Mouse (Mus musculus): ENCODE data around the gene Metap1d.

The Metap1d gene

DNA sequence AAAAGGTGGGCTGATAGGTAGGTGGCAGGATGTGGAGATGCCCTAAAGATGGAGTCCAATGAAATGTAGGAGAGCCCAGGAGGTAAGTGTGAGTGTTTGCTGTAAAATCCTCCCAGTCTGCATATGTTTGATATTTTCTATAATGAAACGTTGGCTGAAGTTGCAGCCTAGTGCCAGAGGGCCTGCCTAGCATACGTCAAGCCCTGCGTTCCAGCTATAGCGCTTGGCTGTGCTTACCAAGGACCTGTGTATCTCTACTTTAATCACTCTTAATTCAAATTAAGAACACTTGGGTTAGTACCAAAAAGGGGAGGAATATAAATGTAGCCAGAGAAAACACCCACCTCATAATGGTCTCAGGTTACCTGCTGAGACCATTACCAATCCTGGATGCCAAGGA lies 22.7 kb downstream of the Metap1d start:
- no peak for DNase-seq

DNA sequence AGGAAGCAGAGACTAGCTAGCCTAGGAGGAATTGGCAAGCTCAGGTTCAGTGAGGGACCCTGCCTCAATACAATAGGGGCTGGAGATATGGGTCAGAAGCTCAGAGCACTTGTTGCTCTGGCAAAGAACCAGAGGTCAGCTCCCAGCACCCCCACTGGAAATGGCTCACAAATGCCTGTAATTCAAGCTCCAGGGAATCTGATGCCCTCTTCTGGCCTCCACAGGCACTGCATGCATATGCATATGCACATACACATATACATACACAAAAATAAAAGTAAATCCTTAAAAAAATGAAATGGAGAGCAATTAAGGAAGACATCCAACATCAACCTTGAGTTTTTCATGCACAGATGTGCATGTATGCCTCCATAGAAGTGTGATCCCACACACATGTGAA lies 24.7 kb downstream of the Metap1d start:
- DNase-seq, result no peak

DNA sequence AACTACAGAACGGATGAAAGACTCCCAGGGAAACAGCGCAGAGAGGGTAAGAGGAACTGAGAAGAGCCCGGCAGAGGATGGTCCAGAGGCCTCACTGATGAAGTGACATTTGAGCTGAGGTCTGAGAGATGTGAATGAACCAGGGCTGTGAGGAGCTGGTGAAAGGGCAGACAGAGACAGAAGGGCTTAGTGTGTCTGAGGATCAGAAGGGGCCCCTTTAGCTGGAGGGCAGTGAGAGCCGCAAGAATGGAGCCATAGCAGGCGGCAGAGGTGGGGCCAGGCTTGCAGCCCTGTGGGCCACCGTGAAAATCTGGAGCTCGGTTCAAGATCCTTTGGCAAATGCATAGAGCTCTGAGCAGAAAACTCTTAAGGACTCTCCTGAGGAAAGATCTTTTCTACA lies 26.8 kb downstream of the Metap1d start:
- DNase-seq, result peak; percentile 68

DNA sequence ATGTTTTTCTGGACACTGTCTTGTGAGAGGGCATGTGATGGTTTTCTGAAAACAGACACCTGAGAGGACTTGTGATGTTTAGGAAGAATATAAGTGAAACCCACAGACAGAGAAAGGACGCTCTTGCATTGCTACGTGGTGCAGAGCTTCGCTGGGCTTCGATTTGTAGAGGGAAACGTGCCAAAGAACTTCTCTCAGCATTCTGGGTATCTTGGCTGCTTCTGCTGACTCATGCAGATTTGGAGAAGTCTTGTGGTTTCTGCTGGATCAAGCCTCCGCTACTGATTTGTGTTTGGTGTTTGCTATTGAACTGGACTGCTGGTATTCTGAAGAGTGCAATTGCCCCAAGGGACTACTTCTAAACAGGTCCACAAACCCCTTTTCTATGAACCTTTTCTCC lies 28.7 kb downstream of the Metap1d start:
- no peak for DNase-seq

DNA sequence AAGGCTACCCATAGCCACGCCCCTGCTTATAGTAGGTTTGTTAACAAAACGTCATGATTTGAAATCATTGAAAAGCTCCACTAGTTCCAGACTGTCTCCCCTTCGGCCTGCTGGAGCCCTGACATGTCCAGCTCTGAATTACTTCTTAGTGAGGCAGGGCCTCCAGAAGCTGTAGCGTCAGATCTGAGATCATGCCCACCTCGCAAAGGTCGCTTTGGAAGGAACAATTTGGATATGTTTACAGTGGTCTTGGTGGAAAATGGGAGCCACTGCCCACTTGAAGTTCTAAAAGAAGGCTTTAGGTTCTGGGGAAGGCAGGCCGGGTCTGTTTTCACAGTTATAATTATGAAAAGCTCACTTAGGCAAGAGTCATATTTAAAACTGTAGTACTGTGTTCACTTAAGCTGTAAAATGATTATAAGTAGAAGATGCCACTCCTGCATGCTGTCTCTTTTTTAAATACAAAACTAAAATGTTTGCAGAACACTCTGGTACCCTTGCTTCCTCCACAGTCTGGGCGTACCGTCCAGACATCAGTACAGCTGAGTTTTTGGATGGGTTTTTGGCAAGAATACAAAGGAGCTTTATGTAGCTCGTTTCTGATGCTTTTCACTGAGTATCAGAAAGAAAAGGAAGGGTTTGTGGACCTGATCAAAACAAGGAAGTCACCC lies 30.1 kb downstream of the Metap1d start:
- no peak for DNase-seq

DNA sequence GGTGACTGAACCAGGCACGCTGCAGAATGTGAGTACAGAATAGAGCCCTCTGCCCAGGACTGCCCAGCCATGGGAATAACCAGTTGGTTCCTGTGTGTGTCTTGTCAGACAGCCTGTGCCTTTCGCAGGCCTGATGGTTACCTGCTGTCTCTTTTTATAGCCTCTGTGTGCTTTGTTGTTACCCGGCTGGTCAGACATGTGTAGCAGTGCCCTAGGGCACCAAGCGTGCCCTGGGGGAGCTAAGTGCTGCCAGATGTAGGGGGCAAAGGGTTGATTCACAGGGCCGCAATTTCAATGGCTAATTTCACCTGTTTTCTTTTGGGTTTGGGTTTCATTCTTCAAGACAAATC lies 30.6 kb downstream of the Metap1d start:
- no peak for DNase-seq

DNA sequence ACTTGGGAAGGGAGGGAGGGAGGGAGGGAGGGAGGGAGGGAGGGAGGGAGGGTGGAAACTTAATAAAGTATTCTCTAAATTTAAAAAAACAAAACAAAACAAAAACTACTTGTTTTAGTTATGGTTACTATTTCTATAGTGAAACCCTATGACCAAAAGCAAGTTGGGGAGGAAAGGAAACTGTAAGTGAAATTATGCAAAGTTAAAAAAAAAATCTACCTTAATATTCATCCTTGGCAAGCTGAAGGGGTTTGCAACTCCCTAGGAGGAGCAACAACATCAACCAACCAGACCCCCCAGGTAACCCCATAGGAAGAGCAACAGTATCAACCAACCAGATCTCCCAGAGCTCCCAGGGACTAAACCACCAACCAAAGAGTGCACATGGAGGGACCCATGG lies 38.2 kb downstream of the Metap1d start:
- no peak for DNase-seq

DNA sequence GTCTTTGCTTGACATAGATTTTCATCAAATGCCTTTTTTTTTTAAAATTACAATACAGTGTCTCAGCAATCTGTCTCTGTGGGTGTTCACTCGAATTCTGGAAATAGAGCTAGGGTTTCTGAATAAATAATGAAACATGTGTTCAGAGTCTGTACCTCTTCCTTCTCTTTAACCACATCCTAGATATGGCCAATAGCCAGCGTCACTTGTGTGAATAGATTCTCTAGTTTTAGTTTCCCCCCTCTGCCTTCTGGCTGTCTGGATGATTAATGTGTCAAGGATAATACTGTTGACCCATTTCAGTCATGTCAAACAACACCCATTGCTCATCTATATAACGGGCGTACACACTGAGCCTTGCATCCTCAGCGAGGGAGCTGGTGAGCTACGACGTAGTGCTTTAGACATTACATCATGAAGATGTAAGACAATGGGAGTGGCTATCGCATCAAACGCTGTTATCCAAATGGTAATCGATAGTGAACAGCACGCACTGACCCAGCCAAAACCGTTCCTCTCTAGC lies 40.1 kb downstream of the Metap1d start:
- DNase-seq, result no peak

DNA sequence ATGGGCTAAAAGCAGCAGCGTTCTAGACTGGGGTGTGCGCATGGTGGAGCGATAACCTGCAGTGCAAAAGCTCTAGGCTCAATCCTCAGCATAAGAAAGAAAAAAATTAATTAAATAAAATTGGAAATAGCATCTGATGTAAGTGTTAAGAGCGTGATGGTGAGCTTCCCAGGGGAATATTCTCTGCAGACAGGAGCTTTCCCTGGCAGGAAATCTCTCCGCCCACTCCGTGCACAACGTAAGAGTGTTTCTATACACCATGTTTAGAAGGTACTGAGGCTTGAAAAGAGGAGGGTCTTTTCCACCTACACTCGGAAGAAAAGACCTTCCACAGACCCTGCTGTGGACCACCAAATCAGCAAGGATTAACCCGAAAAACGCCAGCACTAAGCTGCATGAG lies 41.4 kb downstream of the Metap1d start:
- no peak for DNase-seq

DNA sequence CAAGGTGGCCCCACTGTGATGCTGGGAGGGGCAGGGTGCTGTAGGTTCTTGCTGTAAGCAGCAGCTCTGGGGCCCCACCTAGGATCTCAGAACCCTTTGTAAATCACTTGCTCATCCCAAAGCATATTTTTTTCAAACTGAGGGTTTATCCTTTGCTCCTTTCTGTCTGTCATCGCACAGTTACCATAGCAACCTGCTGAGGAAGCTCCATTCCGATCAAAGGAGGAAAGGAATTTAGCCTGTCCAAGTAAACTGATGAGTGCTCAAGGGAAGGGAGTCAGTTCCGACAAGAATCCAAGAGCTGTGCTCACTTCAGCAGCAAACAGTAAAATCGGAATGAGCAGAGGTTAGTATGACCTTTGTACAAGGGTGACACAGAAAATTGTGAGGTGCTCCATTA lies 41.9 kb downstream of the Metap1d start:
- DNase-seq, result no peak

DNA sequence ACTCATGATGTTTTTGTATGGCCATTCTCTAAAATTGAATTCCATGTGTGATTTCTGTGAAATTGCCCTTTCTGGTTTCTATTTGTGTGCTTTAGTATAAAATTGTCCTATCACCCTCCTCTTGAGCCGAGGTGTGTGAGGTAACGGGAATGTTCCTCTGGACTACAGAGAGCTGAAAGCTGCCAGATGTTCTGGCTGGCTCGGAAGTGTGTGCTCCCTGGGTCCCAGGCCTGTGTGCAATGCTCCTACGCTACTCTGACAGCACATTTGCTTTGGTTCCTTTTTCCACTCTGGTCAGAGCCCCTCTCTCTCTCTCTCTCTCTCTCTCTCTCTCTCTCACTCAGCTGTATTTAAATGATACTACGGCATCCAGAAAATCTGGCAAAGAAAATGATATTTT lies 44.1 kb downstream of the Metap1d start:
- no peak for DNase-seq

DNA sequence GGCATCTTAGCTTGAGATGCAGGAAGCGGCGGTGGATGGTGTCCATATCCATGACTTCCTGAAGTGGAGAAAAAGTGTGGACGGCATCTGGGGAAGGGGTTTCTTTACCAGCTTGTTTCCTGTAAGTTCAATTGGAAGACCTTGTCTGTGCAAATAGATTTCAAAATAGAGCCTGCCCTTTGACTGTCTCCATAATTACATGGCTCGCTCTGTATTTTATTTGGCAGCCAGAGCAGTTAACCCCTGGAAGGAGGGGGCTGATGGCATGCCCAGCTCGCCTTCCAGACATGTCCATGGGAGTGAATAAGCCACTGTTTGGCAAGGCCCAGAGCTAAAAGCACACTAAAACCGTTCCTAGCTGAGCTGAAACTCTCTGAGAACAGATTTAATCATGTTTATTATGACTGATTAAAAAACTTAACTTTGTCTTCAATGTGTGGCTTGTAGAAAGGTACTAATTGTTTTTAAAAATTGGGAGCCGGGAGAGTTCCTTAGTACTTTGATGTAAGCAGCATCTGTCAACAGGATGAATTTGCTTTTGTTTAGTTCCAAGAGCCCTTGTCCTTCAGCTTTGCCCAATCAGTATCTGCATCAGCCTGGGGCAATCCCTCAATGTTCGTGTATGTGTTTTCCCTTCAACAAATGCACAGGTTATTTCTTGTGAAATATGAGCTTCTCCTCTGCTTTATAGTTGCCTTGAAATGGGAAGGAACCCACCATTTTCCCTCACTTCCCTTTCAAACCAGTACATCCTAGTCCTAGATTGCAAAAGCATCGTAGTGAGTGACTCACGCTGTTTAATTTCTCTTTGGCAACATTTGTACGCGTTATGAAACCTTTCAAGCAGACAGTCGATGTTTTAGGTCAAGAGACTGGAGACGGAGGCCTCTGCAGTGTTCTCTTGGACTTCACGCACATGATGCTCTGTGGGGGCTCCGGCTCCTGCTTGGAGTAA lies 46.5 kb downstream of the Metap1d start:
- DNase-seq, result peak; percentile 33

DNA sequence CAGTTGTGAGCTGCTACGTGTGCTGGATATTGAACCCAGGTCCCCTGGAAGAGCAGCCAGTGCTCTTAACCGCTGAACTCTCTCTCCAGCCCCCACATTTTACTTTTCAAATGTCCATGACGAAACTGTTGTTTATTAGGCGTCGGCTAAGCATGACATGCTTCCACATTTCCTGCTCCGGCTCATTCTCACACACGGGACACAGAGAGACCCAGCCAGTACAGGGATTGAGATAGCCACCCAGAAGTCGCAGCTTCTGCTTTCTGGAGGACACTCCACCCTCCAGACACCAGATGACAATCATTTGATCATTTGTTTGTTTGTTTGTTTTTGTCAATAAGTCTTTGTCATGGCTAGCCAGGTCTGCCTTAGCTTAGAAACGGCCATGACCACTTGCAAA lies 51.8 kb downstream of the Metap1d start:
- no peak for DNase-seq

DNA sequence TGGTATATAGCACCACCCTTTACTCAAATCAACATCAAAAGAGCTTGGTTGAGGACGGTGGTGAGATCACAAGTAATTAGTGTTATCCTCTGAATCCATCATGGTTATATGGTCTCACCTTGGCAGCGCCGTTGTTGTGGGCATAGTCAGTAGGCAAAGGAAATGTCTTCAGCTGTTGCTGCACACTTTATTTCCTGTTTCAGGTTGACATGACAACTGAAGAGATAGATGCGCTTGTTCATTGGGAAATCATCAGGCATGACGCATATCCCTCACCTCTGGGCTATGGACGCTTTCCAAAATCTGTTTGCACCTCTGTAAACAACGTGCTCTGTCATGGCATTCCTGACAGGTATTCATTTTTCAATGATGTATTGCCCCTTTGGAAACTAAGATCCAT lies 58.1 kb downstream of the Metap1d start:
- DNase-seq, result no peak

DNA sequence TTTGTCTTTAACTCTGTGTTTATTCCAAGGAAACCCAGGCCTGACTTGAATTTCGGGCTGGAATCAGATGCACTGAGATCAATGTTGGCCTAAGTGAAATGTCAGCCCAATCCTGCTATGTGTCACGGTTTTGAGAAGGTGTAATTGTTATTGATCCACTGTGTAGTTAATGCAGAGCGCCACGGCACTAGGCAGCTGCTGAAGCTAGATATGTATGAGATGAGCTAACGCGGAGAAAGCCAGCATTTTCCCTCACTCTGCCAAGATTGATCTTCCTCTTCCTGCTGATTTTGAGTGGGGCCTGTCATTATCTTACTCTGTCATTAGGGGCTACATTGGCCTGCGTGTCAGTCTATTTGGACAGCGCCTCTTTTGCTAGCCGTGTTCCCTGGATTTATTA lies 59.2 kb downstream of the Metap1d start:
- DNase-seq, result no peak

DNA sequence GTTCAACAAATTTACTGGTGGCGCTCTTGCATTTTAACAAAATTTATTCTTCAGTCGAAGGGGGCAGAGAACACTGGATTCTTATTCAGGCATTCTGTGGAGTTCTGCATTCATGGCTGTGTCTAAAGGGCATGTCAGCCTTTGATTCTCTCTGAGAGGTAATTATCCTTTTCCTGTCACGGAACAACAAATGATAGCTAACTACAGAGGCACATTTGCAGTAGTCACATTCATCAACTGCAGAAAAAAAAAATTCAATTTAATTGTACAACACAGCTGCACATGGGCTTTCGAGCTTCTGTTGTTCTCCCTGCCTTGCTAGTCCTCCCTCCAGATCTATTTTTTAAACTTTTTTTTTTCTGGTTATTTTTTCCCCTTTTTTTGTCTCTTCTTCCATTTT lies 63.9 kb downstream of the Metap1d start:
- DNase-seq, result peak; percentile 41

DNA sequence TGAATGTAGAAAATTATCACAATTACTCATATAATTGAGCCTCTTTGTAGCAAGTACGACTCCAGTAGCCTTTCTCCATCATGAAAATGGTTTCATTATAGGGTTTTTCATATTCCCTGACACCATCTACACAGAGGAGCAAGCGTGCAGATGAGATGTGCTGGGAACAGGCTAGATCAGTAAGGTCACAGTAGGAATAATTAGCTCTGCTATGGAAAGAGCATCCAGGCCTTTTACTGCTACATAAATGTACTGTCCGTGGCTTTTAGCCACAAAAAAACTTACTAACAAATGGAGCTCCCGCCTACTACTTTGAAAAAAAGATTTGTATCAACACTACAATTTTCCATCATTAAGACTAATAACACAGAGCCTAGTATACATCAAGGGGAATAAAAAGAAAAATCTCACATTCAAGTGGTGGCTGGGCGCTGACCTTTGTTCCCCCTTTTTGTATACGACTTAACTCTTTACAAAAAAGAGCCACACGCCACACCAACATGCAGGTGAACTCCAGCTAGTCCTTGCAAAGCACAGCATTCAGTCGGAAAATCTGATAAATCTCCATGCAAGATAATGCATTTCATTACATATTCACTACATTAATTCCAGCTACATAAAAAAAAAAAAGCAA lies 64.5 kb downstream of the Metap1d start:
- no peak for DNase-seq

DNA sequence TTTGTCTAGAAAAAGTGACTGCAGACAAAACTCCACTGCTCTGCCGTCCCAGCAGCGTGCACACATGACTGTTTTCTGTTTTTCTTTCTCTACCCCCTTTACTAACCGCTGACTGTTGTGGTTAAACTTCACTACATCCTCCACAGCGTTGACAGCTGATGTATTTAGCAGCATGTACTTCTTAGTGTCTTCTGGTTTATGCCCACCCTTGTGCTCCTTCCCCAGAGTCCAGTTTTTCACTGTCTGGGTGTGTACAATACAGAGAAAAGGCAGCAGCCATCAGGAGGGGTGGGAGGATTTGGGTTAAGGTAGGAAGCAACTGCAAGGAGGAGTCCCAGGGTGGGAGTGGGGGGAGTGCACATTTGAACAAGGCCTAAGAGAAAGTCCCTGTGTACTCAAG lies 69.8 kb downstream of the Metap1d start:
- DNase-seq, result no peak

DNA sequence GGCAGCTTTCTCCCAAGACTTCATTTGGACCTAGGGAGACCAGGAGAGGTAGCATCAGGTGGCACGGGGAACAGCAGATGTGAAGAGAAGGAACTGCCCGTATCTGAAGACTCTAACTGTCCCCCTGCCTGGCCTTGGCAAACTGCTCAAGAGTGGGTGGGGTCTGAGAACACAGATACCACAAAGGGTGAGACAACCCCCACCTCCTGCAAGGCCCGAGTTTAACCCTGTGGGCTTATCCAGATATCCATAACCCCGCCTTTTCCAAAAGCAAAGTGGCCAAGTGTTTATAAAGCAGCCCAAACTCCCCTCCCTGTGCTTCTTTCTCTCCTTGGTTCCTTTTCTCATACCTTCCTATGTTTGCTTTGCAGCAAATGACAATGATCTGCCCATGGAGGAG lies 70.4 kb downstream of the Metap1d start:
- no peak for DNase-seq

DNA sequence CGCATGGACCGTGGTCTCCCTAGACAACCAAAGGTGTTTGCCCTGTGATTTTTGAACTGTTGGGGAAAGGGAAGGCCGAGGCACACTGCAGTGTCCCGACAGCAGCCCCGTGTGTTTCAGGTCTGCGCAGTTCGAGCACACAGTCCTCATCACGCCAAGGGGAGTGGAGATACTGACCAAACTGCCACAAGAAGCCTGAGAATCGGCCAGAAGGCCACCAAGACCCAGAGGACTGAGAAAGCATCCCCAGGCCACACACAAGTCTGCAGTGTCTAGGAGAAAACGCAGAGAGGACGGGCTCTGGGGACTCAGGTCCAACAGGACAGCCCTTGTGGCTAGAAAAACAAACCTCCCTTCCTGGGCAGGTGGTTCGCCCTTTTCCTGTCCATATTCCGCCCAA lies 71.7 kb downstream of the Metap1d start:
- DNase-seq, result no peak

DNA sequence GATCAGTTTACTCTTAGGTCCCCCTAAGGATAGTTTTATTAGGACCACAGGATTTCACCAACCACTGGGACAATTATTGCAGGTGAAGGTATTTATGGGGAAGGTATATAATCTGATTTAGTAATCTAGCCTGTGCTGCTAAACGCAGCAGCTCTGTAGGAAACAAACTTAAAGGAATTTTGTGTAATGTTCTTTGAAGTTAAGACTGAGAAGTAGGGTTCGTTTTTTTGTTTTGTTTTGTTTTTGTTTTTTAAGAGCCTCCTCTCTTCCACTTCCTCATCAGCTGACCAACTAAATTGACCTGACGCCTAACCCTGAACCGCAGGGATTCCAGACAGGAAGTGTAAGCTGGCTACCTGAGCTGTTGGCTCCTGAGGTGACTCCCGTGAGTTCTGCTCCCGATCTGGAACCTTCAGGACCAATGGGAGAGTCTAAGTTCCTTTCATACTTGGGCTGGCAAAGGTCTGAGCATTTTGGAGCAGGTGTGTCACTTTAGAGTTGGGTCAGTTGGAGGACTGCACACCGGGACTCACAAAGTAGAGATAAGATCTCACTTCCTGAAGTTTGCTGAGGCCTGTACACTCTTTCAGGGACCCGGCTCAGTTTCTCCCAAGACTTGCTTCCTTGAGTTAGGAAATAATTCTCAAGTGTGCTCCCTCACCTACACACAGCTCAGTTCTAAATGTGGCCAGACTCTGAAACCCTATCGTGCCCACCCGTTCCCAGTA lies 73.7 kb downstream of the Metap1d start:
- DNase-seq, result no peak

DNA sequence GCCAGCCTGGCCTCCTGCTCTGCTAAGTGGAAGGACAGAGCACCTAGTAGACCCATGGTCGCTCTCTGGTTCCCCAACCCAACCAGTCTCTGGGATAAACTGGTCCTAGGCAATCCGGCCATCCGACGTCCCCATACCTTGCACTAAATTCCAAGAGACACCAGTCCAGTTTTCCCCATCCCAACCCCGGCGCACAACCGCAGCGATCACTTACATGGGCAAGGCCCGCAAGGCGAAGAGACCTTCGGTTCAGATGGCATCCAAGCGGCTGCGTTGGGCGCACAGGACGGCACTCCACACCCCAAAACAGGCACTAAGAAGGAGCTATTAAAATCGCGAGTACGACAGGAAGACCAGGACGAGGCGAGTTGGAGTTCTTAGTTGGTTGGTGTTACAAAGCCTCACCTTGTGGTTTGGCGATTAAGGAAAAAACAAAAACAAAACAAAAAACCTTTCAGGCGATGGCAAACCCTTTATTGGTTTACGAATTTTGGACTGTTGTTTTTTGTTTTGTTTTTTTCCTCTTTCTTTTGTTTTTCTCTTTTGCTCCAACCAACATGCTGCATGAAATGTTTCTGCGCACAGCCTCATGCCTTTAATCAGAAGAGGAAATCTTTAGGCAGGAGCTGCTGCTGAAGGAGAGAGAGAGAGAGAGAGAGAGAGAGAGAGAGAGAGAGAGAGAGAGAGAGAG lies 74.4 kb downstream of the Metap1d start:
- DNase-seq, result peak; percentile 45

All from embryo, embryonic 11 days (tissue).